Mouse (Mus musculus): Measurements from ENCODE around the gene Nckap5l. TPM values are rescaled to one million over a fixed set of nuclear protein-coding genes. Genes with fewer than 3 reads are reported as not detected.
A peak's percentile ranks its signal among the peaks of the same experiment; 100 is the strongest.

The Nckap5l gene
- polyA plus RNA-seq, 1 experiment from 2014 or later: 12.4 TPM

GRCm38 (mm10) chr15:99484745-99485144, 27.2 kb upstream of the Nckap5l start:
- no peak overlapping the region for H3K4me2 ChIP-seq (replicated peaks)
- no peaks in the 10 kb centered on the region for H3K4me1 ChIP-seq
- no peak overlapping the region for H3K4me3 ChIP-seq
- no peak overlapping the region for H3K27ac ChIP-seq (replicated peaks)
- ATAC-seq (replicated peaks): no peak
- H3K9me3 ChIP-seq: no peaks in the 10 kb centered on the region
- H3K27me3 ChIP-seq: no peaks in the 10 kb centered on the region
- no peak overlapping the region for H3K9ac ChIP-seq (replicated peaks)
- 80% methylated on average over 6 of the region's 6 CpGs for WGBS
- no peaks in the 10 kb centered on the region for H3K36me3 ChIP-seq

- Histone ChIP-seq H3K9ac (replicated peaks) (no peak overlapping the region), H3K4me2 (replicated peaks) (no peak overlapping the region), H3K4me1 (peaks cover 14% of the 10 kb centered on the region), H3K27ac (replicated peaks) (no peak overlapping the region), H3K27me3 (no peaks in the 10 kb centered on the region), H3K36me3 (no peaks in the 10 kb centered on the region), H3K4me3 (no peak overlapping the region), H3K9me3 (no peaks in the 10 kb centered on the region)
- 74% methylated on average over 1 of the region's 1 CpGs for WGBS
- no peak for ATAC-seq (replicated peaks)
Measured at GRCm38 (mm10) chr15:99475814-99476213, 18.3 kb upstream of the Nckap5l start.

- H3K4me3 ChIP-seq: peak within 1 kb of the TSS; percentile 83
- peak within 1 kb of the TSS; percentile 82 for H3K9ac ChIP-seq (replicated peaks)
- no peaks in the 10 kb centered on the region for H3K27me3 ChIP-seq
- H3K9me3 ChIP-seq: no peaks in the 10 kb centered on the region
- peak within 1 kb of the TSS; percentile 90 for H3K27ac ChIP-seq (replicated peaks)
- H3K4me1 ChIP-seq: peaks cover 14% of the 10 kb centered on the region
- peak within 1 kb of the TSS; percentile 66 for H3K4me2 ChIP-seq (replicated peaks)
- WGBS: under 1% methylated on average over 26 of the region's 26 CpGs
- ATAC-seq (replicated peaks): peak; percentile 87
- H3K36me3 ChIP-seq: no peaks in the 10 kb centered on the region
Measured at GRCm38 (mm10) chr15:99474576-99474926, 17.0 kb upstream of the Nckap5l start, which contains the start of gene Bcdin3d. Gene Bcdin3d (minus strand): TSS chr15:99474730.

- Histone ChIP-seq H3K4me1 (peaks cover 14% of the 10 kb centered on the region), H3K4me3 (peak overlapping the region; percentile 83), H3K36me3 (no peaks in the 10 kb centered on the region), H3K9me3 (no peaks in the 10 kb centered on the region), H3K27me3 (no peaks in the 10 kb centered on the region), H3K4me2 (replicated peaks) (peak overlapping the region; percentile 66), H3K9ac (replicated peaks) (peak overlapping the region; percentile 82), H3K27ac (replicated peaks) (peak overlapping the region; percentile 90)
- ATAC-seq (replicated peaks): peak; percentile 68
- 6% methylated on average over 38 of the region's 38 CpGs for WGBS
Measured at GRCm38 (mm10) chr15:99473801-99474575, 16.4 kb upstream of the Nckap5l start.

GRCm38 (mm10) chr15:99472972-99473371, 15.4 kb upstream of the Nckap5l start:
- H3K4me3 ChIP-seq: no peak overlapping the region
- H3K36me3 ChIP-seq: no peaks in the 10 kb centered on the region
- no peaks in the 10 kb centered on the region for H3K9me3 ChIP-seq
- ATAC-seq (replicated peaks): no peak
- H3K4me1 ChIP-seq: peaks cover 14% of the 10 kb centered on the region
- no peaks in the 10 kb centered on the region for H3K27me3 ChIP-seq
- H3K4me2 ChIP-seq (replicated peaks): no peak overlapping the region
- H3K9ac ChIP-seq (replicated peaks): no peak overlapping the region
- WGBS: 91% methylated on average over 7 of the region's 7 CpGs
- no peak overlapping the region for H3K27ac ChIP-seq (replicated peaks)

GRCm38 (mm10) chr15:99471677-99472063, 14.1 kb upstream of the Nckap5l start:
- Histone ChIP-seq H3K4me1 (peaks cover 14% of the 10 kb centered on the region), H3K9ac (replicated peaks) (no peak overlapping the region), H3K36me3 (no peaks in the 10 kb centered on the region), H3K4me3 (no peak overlapping the region), H3K4me2 (replicated peaks) (no peak overlapping the region), H3K9me3 (no peaks in the 10 kb centered on the region), H3K27ac (replicated peaks) (no peak overlapping the region), H3K27me3 (no peaks in the 10 kb centered on the region)
- ATAC-seq (replicated peaks): no peak
- 75% methylated on average over 14 of the region's 14 CpGs for WGBS

- no peak overlapping the region for H3K9ac ChIP-seq (replicated peaks)
- no peak overlapping the region for H3K27ac ChIP-seq (replicated peaks)
- no peaks in the 10 kb centered on the region for H3K27me3 ChIP-seq
- WGBS: 62% methylated on average over 17 of the region's 17 CpGs
- no peaks in the 10 kb centered on the region for H3K9me3 ChIP-seq
- H3K4me1 ChIP-seq: peaks cover 14% of the 10 kb centered on the region
- H3K36me3 ChIP-seq: no peaks in the 10 kb centered on the region
- H3K4me3 ChIP-seq: no peak overlapping the region
- ATAC-seq (replicated peaks): no peak
- no peak overlapping the region for H3K4me2 ChIP-seq (replicated peaks)
Measured at GRCm38 (mm10) chr15:99470971-99471676, 13.6 kb upstream of the Nckap5l start.

GRCm38 (mm10) chr15:99470224-99470761, 12.7 kb upstream of the Nckap5l start:
- Histone ChIP-seq H3K27me3 (no peaks in the 10 kb centered on the region), H3K9ac (replicated peaks) (no peak overlapping the region), H3K4me2 (replicated peaks) (no peak overlapping the region), H3K27ac (replicated peaks) (no peak overlapping the region), H3K36me3 (no peaks in the 10 kb centered on the region), H3K4me1 (peaks cover 14% of the 10 kb centered on the region), H3K9me3 (no peaks in the 10 kb centered on the region), H3K4me3 (no peak overlapping the region)
- no peak for ATAC-seq (replicated peaks)
- 85% methylated on average over 31 of the region's 31 CpGs for WGBS

- Histone ChIP-seq H3K27ac (replicated peaks) (no peak overlapping the region), H3K9me3 (no peaks in the 10 kb centered on the region), H3K9ac (replicated peaks) (no peak overlapping the region), H3K4me2 (replicated peaks) (no peak overlapping the region), H3K4me1 (peaks cover 12% of the 10 kb centered on the region), H3K27me3 (no peaks in the 10 kb centered on the region), H3K36me3 (no peaks in the 10 kb centered on the region), H3K4me3 (no peak overlapping the region)
- 95% methylated on average over 4 of the region's 4 CpGs for WGBS
- ATAC-seq (replicated peaks): no peak
Measured at GRCm38 (mm10) chr15:99469736-99470135, 12.2 kb upstream of the Nckap5l start.

GRCm38 (mm10) chr15:99469067-99469466, 11.5 kb upstream of the Nckap5l start:
- H3K9me3 ChIP-seq: no peaks in the 10 kb centered on the region
- ATAC-seq (replicated peaks): no peak
- peaks cover 11% of the 10 kb centered on the region for H3K4me1 ChIP-seq
- no peak overlapping the region for H3K4me3 ChIP-seq
- H3K27me3 ChIP-seq: no peaks in the 10 kb centered on the region
- no peak overlapping the region for H3K9ac ChIP-seq (replicated peaks)
- H3K27ac ChIP-seq (replicated peaks): no peak overlapping the region
- no peak overlapping the region for H3K4me2 ChIP-seq (replicated peaks)
- no peaks in the 10 kb centered on the region for H3K36me3 ChIP-seq
- 35% methylated on average over 3 of the region's 3 CpGs for WGBS

GRCm38 (mm10) chr15:99463194-99463593, 5.6 kb upstream of the Nckap5l start:
- H3K27ac ChIP-seq (replicated peaks): no peak overlapping the region
- no peak overlapping the region for H3K4me3 ChIP-seq
- no peaks in the 10 kb centered on the region for H3K36me3 ChIP-seq
- ATAC-seq (replicated peaks): no peak
- no peak overlapping the region for H3K9ac ChIP-seq (replicated peaks)
- no peak overlapping the region for H3K4me2 ChIP-seq (replicated peaks)
- WGBS: 80% methylated on average over 13 of the region's 13 CpGs
- H3K27me3 ChIP-seq: no peaks in the 10 kb centered on the region
- peaks cover 4% of the 10 kb centered on the region for H3K4me1 ChIP-seq
- no peaks in the 10 kb centered on the region for H3K9me3 ChIP-seq

- WGBS: under 1% methylated on average over 42 of the region's 43 CpGs
- Histone ChIP-seq H3K9me3 (no peaks in the 10 kb centered on the region), H3K4me1 (peaks cover 46% of the 10 kb centered on the region), H3K36me3 (no peaks in the 10 kb centered on the region), H3K27ac (replicated peaks) (peak overlapping the region; percentile 89), H3K4me2 (replicated peaks) (peak overlapping the region; percentile 71), H3K27me3 (no peaks in the 10 kb centered on the region), H3K4me3 (peak overlapping the region; percentile 93), H3K9ac (replicated peaks) (peak overlapping the region; percentile 85)
- ATAC-seq (replicated peaks): peak; percentile 79
Measured at GRCm38 (mm10) chr15:99456963-99457605, 464 bp downstream of the Nckap5l start.
